Mouse (Mus musculus) skeletal muscle tissue, adult 2 months (tissue): ENCODE data around the gene Robo2.
"Not testable (repeated sequence)": the region's sequence is repeated elsewhere in the genome, so short reads cannot be mapped to it uniquely, and the experiment has no call there.

ENCODE experiments used
- DNase-seq: peaks from one replicate; pipeline ENCODE4 v3.0.0-alpha.2; 2012; ENCODE audit warnings: low read depth, low spot score

The Robo2 gene

DNA sequence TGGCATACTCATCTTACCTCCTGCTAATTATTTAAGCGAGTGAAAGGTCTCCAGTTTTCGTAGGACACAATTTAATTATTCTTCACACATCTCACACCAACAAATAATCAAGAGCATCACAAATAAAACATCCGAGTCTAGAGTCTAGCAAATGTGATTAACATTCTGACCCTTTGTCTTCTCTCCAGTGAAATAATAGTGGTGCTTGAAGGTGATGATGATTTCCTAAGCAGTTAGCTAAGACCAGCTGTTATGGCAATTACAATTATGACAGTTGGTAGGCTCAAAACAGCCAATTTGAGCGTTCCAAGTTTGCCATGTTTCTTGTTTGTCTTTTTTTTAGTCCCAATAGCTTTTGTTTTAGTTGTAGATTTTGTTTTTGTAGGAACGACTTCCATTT is 210.9 kb downstream of the Robo2 start:
- no peak for DNase-seq

GRCm38 (mm10) chr16:74200024-74200703 is 211.5 kb downstream of the Robo2 start:
- no peak for DNase-seq

GRCm38 (mm10) chr16:74192979-74193554 is 218.6 kb downstream of the Robo2 start:
- DNase-seq, result no peak

DNA sequence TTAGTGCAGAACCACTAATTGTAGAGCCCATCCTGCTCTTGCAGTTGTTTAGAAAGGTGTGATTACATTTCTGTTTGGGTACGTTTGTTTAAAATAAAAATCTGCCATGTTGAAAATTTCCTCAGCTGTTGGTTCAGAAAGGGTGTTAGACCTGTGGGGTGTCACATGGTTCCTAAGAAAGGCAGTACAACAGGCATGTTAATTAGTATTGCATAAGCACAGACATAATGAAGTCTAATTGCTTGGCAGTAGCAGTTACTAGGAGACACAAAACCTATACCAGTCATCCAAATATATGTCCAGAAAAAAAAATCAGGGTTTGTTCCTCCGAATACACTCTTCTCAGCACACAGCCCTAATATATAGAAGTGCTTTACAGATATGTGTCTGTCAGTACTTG is 220.0 kb downstream of the Robo2 start:
- DNase-seq, result no peak

DNA sequence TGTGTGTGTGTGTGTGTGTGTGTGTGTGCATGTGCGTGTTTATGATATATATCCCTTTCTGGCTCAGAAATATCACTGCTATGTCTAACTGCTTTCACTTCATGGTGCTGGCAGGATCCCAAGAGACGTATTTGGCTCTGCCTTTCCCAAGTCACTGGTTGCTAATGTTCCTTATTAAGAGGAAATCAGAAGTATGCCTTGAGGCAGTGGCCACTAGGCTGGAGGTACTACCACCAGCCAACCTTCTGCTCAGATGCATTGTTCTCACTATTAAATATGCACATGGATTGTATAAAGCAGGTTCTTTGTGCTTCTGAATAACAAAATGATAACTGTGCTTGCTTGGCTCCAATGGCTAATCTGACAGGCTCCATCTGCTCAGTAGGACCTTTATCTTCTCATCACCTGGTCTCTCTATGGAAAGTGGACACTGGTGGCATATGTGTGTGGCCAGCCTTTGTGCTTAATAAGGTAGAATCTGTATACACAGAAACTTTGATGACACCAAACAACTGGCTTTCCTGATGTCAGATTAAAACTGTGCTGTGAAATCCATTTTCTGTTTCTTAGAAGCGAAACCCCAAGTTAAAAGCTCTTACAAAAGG is 229.0 kb downstream of the Robo2 start:
- no peak for DNase-seq

- DNase-seq, result no peak
These were observed 239.0 kb downstream of the Robo2 start for GRCm38 (mm10) chr16:74172673-74173072.

DNA sequence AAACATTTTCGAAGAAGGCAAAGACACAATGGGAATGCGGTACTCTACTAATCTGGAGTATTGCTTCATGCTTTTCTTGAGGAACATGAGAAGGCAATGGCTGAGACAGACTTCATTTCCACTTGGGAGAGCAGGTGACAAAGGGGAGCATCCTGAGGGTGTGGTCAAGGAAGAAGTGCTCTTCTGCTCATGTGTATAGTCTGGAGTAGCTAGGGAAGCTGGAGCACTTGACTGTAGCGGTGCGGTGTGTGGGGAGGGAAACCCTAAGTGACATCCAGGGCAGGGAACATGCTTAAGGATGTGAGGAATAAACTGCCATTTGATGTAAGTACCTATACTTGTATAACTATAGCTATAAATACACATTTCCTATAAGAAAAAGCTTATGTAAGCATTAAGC is 242.0 kb downstream of the Robo2 start:
- DNase-seq, result no peak

DNA sequence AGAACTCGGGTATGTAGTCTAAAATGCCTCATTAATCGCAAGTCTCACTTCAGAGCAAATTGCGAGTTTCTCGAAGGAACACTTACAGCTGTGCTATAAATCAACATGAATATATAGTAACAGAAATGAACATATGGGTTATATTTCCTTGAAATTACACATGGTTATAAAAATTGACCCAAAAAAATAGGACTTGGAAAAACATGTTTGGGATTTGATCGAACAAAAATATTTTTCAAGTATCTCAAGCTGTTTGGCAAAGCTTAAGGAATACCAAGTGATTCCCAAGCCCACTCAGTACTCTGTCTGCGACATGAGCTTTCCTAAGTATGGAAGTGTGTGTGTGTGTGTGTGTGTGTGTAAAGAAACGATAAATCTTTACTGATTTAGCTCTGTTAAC is 242.5 kb downstream of the Robo2 start:
- no peak for DNase-seq

DNA sequence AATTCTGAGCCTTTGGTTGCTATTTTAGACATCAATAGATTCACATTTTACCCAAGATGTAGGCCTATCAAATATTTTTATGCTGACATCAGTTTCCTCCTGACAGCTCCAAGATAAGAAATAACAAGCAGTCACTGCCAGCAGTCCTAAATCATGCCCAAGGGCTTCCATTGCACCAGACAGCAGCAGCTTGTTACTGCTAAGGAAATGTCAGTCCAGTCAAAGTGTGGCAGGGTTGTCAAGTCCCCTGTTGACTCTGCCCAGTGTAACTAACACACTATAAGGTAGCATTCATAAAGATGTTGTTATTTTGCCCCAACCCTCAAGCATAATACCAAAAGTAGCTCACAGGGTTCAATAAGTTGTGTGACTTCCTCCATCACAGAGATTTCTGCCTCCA is 243.8 kb downstream of the Robo2 start:
- no peak for DNase-seq

- DNase-seq, result no peak
These were observed 249.6 kb downstream of the Robo2 start for GRCm38 (mm10) chr16:74162041-74162440.

- no peak for DNase-seq
These were observed 252.4 kb downstream of the Robo2 start for GRCm38 (mm10) chr16:74159189-74159588.

DNA sequence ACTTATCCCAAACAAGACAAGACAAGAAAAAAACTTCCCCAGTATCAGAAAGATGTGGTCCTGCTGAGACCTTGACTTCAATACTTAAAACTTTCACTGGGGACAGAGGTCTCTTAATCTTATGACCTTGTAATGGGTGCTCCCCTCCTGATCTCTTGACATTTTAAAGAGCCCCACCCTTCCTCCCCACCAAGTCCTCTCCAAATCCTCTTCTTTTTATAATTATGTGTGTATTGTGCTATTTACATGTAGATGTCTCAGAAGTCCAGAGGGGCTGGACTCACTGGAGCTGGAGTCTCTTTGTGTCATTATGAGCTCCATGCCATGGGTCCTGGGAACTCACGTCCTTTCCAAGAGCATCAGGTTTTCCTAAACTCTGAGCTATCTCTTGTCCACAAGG is 275.4 kb downstream of the Robo2 start:
- DNase-seq, result no peak

DNA sequence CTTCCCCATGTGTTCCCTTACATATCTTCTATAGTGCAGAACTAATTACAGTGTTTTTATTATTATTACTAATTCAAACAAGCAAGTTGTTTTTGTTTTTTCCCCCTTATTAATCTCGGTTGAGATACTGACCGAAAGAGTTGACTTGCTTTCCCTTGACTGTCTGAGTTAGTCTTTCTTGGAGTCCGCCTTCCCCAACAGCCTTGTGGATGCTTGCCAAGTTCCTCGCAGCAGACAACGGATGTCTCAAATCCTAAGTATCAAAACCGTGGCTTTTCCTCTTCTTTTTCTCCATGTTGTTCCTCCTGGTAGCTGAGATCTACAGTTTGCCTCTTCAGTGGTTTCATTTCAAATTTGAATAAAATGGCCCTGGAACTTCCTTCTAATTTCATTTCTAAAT is 278.8 kb downstream of the Robo2 start:
- DNase-seq, result no peak

- no peak for DNase-seq
These were observed 280.3 kb downstream of the Robo2 start for GRCm38 (mm10) chr16:74131370-74131769.

GRCm38 (mm10) chr16:74128443-74128983 is 283.1 kb downstream of the Robo2 start:
- no peak for DNase-seq

DNA sequence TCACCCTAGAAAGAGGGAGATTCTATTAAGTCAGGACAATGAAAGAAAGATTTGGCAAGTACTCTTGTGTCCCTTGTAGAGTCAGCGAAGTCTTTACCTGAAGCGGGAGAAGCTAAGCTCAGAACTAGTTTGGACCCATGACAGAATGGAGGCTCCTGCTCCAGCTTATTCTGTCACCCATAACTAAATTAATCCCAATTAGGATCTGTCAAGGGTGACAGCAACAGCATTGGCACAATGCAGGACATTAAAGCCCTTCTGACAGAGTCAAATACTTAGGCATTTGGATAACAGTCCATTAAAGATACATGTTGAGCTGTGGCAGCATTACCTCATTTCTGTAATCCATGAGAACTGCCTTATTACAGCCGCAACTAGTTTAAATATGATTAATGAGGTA is 298.5 kb downstream of the Robo2 start:
- DNase-seq, result no peak

- no peak for DNase-seq
These were observed 300.5 kb downstream of the Robo2 start for GRCm38 (mm10) chr16:74111101-74111500.

DNA sequence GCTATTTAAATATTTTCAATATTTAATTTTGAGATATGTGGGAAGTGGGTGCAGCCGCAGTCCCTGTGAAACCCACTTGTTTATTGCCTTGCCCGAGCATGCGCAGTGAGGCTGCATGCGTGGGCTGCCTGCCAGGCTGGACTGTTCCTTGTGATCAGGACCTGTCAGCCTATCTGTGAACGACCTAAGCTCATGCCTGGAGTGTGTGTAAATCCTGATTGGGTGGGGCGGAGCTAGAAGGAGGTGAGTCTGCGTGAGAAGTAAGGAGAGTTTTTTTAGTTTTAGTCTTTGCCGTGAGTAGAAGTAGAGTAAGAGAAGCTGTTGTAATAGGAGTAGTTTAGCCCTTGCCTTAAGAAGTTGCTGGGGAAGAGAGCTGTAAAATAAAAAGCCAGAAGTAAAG is 307.2 kb downstream of the Robo2 start:
- not testable (repeated sequence) for DNase-seq

GRCm38 (mm10) chr16:74092997-74093801 is 318.4 kb downstream of the Robo2 start:
- DNase-seq, result peak; percentile 3

GRCm38 (mm10) chr16:74089951-74090350 is 321.7 kb downstream of the Robo2 start:
- DNase-seq, result no peak

DNA sequence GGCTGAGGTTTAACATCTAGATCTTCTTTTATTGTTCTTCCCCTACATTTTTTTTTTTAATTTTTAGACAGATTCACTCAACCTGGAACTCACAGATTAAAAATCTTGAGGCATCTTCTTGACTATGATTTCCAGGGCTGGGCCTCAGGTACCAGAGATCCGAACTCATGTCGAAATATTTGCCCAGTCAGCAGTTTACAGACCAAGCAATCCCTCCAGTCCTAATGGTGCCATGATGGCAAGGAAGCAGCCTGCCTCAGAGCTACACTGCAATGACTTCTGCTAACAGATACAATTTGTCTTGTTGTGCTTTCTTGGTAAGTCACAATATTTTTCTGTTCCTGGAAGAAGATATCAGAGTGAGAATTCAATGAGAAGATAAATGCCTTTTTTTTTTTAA is 327.4 kb downstream of the Robo2 start:
- DNase-seq, result no peak

DNA sequence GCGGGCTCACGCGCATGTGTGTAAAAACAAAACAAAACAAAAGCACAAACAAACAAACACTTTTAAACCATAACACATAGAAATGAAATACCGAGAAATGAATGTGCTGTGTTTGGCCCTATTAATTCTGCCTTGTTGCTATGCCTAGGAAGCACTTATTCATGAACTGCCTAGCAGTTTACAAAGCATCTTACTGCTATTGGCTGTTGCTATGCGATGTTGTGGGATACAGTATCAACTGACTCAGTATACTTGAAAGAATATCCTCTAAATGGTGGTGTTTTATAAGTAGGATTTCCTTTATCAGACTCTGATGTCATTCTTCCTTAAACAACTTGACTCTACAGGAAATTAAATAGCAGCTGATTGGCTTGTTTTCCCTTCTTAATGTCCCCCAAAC is 339.0 kb downstream of the Robo2 start:
- no peak for DNase-seq
